Mouse (Mus musculus) olfactory bulb, adult 2 months (tissue): ENCODE results near the gene Dus2. TPM values are rescaled to one million over a fixed set of nuclear protein-coding genes. Genes with fewer than 3 reads are reported as not detected.
A peak's percentile ranks its signal among the peaks of the same experiment; 100 is the strongest.

ENCODE experiments used
- H3K27ac ChIP-seq: fragments of 200-500 bp; 2 replicates; pipeline ENCODE4 v1.5.1; 2012; ENCODE audit warnings: low read depth, low read length; ENCODE audit not compliant: insufficient read depth
- H3K4me1 ChIP-seq: fragments of 200-500 bp; 2 replicates; pipeline ENCODE4 v1.6.1; 2012; ENCODE audit warnings: low read length; ENCODE audit not compliant: control insufficient read depth, insufficient read depth
- H3K4me3 ChIP-seq: fragments of 200-500 bp; 2 replicates; pipeline ENCODE4 v1.5.1; 2012; ENCODE audit warnings: mild to moderate bottlenecking, low read depth, low read length, moderate library complexity; ENCODE audit not compliant: insufficient read depth
- CTCF ChIP-seq: fragments of 200-500 bp; IDR thresholded peaks from 2 replicates; pipeline ENCODE4 v1.5.1; 2012; ENCODE audit warnings: low read depth, mild to moderate bottlenecking, low read length, moderate library complexity; ENCODE audit not compliant: insufficient read depth
- POLR2A ChIP-seq: fragments of 200-500 bp; IDR thresholded peaks from 2 replicates; pipeline ENCODE4 v1.6.1; 2012; ENCODE audit warnings: mild to moderate bottlenecking, low read depth, low read length, moderate library complexity; ENCODE audit not compliant: insufficient read depth
- WGBS: fragments of 180-500 bp; shearing (Covaris S2); methylation state at CpG from one replicate; pipeline ENCODE4 v1.1.7; 2018; 5-methylcytosine and 5-hydroxymethylcytosine counted together
- polyA plus RNA-seq: library from polyadenylated mRNA; stranded (reverse); fragments of >200 nt; gene quantifications from 2 replicates; pipeline ENCODE4 v1.2.4, GENCODE M21; 2012; ENCODE audit warnings: low replicate concordance; ENCODE audit not compliant: missing spikeins, insufficient read depth, insufficient read length

The Dus2 gene
- polyA plus RNA-seq, 1 experiment = not detected

DNA sequence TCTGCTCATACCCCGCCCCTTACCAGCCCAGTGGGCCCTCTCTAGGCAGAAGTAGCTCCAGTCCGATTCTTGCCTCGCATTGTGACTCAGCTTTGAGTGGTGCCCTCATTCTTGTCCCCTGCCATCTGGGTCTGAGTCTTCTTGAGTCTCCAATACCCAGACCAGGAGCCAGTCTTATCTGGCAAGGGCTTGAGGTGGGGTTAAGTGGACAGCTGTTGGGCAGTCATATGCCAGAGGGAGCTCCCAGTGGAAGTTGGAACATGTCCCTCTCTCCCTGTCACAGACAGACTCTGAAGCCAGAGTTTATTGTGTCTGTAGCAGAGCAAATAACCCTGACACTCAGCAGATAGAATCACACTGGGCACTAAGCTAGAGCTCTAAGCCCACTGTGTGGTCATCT is 59.9 kb downstream of the Dus2 start:
- H3K27ac ChIP-seq = no peak overlapping the region
- 85% methylated on average over 3 of the region's 3 CpGs for WGBS
- no peak for TF ChIP-seq POLR2A

DNA sequence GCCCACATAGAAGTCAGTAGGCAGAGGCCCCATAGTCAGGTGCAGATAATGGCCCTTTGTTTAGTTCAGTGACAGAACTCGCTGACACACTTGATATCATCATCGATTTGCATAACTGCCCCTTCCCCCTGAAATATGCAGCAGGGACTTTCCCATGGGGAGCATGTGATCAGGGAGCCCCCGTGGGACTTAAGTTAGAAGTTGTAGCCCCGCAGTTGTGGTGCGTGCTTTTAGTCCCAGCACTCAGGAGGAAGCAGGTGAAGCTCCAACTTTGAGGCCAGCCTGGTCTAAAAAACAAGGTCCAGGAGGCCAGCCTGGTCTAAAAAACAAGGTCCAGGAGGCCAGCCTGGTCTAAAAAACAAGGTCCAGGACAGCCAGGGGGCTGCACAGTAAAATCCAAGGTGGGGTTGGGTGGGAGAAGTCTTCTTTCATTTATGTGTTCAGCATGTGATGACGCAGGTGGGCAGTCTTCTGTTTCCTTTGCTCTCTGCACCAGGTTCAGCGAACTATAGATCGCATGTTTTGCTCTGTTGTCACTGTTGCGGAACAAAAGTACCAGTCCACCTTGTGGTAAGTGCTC is 61.5 kb downstream of the Dus2 start:
- TF ChIP-seq POLR2A (no peak), CTCF (no peak)
- Histone ChIP-seq H3K4me3 (no peak overlapping the region), H3K4me1 (no peaks in the 10 kb centered on the region), H3K27ac (no peak overlapping the region)
- 90% methylated on average over 9 of the region's 9 CpGs for WGBS

More for the DNA sequence above, 59.9 kb downstream of the Dus2 start:
- Histone ChIP-seq H3K4me3 (no peak overlapping the region), H3K4me1 (no peaks in the 10 kb centered on the region)

DNA sequence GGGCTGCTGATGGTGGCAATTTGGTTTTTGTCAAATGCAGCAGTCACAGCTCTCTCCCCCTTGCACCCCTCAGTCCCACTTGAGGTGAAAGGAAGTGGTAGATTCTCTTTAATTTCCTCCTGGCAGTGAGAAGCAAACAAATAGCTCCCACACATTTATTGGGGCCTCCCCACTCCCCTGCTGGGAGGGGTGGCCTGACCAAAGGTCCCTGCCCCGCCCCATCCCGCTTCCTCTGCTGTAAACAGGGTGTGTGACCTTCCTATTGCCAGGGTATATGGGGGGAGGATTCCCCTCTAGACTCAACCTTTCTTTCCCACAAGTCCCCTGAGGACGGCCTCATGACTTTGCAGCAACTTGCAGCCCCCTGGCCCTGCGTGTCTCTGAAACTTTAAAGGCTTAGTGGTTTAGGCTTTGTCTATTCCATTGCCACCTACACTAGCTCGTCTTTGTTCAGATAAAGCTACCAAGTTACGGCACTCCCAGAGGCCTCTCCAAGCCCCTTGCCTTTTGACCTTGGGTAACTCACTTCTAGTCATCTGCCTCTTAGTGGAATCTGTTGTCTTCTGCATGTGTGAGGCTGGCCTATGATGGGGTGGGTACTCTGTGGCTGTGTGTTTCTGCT is 63.2 kb downstream of the Dus2 start:
- Histone ChIP-seq H3K4me3 (no peak overlapping the region), H3K27ac (no peak overlapping the region), H3K4me1 (peaks cover 7% of the 10 kb centered on the region)
- TF ChIP-seq POLR2A = no peak
- TF ChIP-seq CTCF = no peak
- WGBS = 72% methylated on average over 6 of the region's 6 CpGs

DNA sequence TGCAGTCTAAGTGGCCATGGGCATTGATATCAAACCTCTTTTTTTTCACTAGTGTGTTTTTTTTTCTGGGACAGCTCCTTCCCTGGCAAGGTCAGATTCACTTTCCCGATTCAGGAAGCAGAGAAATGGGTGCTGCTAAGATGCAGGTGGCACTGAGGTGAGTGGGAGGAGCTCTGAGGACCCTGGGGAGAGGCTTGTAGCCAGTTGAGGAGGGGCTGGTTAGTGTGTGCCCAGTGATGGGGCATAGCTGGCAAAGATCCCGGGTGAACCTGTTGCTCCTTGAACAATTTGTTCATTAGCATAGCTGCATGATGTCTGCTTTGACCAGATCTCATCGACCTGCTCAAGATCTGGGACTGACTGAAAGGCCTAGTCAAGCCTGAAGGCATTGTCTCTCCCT is 63.9 kb downstream of the Dus2 start:
- H3K27ac ChIP-seq = no peak overlapping the region
- 33% methylated on average over 3 of the region's 3 CpGs for WGBS
- no peak overlapping the region for H3K4me3 ChIP-seq
- no peak for TF ChIP-seq CTCF
- TF ChIP-seq POLR2A = no peak
- peaks cover 7% of the 10 kb centered on the region for H3K4me1 ChIP-seq

DNA sequence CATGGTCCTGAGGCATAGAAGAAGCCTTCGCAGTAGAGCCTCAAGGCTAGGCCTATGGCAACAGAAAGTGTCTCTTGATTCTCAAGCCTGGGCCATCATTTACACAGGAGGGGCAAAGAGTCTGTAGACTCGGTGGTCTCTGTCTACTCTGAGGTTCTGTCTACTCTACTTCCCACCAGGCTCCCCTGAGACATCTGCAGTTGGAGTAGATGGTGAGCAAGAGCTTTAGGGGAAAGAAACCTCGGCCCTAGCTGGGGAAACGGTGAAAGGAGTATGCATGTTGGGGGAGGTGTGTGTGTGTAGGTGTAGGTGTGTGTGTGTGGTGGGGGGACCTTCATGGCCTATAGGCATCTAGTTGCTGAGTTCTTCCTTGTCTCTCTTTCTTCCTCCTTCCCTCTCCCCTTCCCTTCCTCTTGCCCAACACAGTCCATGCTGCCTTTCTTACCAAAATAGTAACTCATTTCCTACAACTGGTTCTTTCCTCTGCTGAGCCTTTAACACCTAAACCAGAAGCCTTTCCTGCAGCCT is 65.4 kb downstream of the Dus2 start:
- Histone ChIP-seq H3K27ac (no peak overlapping the region), H3K4me1 (peaks cover 7% of the 10 kb centered on the region), H3K4me3 (no peak overlapping the region)
- 85% methylated on average over 4 of the region's 4 CpGs for WGBS
- TF ChIP-seq CTCF = no peak
- TF ChIP-seq POLR2A = no peak

DNA sequence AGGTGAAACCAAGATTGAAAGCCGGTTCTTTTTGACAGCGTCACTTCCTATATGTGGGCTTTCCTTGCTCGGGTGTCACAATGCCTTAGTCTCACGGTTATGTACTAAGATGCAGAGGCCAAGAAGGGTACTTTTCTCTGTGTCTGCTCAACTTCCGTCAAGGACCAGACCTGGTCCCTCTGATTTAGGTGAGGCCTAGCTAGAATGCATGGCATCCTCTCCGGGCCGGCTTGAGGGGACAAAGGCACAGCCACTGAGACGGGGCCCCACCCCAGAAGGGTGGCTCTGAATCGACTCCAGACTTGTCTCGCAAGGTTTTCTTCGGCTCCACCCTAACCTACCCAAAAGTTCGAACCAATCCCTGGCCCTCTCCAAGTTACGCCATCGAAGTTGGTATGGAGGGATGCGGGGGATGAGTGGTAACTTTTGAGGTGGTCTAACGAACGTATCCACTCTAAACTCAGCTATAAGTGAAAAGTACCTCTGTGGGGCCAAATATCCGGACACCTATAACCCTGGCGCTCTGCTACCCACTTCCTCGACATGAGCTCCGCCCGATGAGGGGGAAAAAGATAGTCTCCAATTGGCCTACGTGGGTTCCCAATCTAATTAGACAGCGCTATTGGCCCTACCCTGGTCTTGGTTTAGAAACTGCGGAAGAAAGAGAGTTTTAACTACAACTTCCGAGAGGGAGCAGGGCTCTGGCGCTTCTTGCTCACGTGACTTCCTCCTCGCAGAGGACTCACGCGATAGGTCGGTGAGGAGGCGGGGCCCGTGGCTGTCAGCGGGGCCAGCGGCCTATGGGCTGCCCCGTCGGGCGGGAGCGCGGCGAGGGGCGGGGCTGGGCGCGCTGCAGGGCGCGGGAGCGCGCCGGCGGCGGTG is 67.8 kb downstream of the Dus2 start, which contains the start of gene Nfatc3:
Nfatc3 (plus strand) TSS at position 110 of the 882 bp plus-strand sequence.
- no peak for TF ChIP-seq CTCF
- peak; percentile 15; the same call in 1 of the 2 replicates for TF ChIP-seq POLR2A
- H3K4me3 ChIP-seq = peak within 1 kb of the TSS; percentile 90
- under 1% methylated on average over 52 of the region's 52 CpGs for WGBS
- peaks cover 7% of the 10 kb centered on the region for H3K4me1 ChIP-seq
- peak within 1 kb of the TSS; percentile 73 for H3K27ac ChIP-seq

- WGBS = under 1% methylated on average over 82 of the region's 83 CpGs
- H3K4me1 ChIP-seq = peaks cover 7% of the 10 kb centered on the region
- peak overlapping the region; percentile 63 for H3K27ac ChIP-seq
- H3K4me3 ChIP-seq = peak overlapping the region; percentile 90
- TF ChIP-seq POLR2A = no peak
- no peak for TF ChIP-seq CTCF
Observed at GRCm38 (mm10) chr8:106059613-106060371, 68.7 kb downstream of the Dus2 start.

GRCm38 (mm10) chr8:106060521-106060920 is 69.4 kb downstream of the Dus2 start:
- H3K27ac ChIP-seq = no peak overlapping the region

More at GRCm38 (mm10) chr8:106060521-106060920, 69.4 kb downstream of the Dus2 start:
- H3K4me3 ChIP-seq = no peak overlapping the region
- WGBS = under 1% methylated on average over 3 of the region's 3 CpGs
- TF ChIP-seq POLR2A = no peak
- no peak for TF ChIP-seq CTCF
- H3K4me1 ChIP-seq = peaks cover 7% of the 10 kb centered on the region
